Mouse (Mus musculus) lung, postnatal 0 days (tissue): ENCODE measurements around the gene Tmem177.

Experiments
- CTCF ChIP-seq: IDR thresholded peaks from 2 replicates; pipeline ENCODE4 v1.5.1; 2016; ENCODE audit warnings: antibody characterized with exemption, mild to moderate bottlenecking
- EP300 ChIP-seq: IDR thresholded peaks from 2 replicates; pipeline ENCODE4 v1.6.1; 2016; ENCODE audit warnings: antibody characterized with exemption, mild to moderate bottlenecking, control low read depth

DNA sequence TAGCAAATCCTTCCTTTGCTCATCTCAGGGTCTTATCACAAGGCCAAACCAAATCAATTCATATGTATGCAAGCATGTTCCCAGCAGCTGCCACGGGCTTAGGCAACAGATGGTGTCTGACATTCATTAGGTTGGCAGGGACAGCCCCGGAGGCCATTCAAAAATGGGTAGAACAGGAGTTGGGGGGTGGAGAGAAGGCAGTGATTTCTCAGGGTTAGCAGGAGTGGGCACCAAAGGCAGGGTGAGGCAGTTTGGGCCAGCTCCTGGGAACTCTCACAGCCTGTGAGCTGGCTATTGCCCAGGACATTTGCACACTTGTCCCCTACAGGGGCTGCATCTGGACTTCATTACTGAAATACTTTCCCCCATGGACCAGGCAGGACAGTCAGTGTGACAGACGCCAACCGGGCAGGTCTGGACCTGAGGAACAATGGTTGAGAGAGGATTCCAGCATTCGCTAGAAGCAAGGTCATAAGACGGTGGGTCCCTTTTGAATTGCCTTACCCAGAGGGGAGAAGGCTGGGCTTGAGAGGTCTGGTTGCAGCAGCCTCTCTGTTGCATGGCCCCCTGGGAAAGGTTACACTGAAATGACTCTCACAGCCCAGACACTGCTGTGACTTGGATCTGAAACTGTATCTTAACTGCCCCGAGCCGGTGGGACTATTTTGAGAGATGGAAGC is 10.3 kb downstream of the Tmem177 start:
- TF ChIP-seq EP300 (no peak), CTCF (no peak)
